Mouse (Mus musculus) liver, embryonic 12.5 days (tissue): ENCODE data around the gene Tceal7. TPM values are rescaled to one million over a fixed set of nuclear protein-coding genes. Genes with fewer than 3 reads are reported as not detected.
"Not testable (repeated sequence)": the region's sequence is repeated elsewhere in the genome, so short reads cannot be mapped to it uniquely, and the experiment has no call there.

Source experiments
- ATAC-seq: fragments of 200-750 bp; cut with Nextera tagmentation; 2 replicates; pipeline ENCODE4 v1.8.0; 2017; ENCODE audit warnings: moderate number of reproducible peaks, mild to moderate bottlenecking, moderate library complexity
- H3K27ac ChIP-seq: fragments of 300-500 bp; sonication (generic); 2 replicates; pipeline ENCODE4 v1.5.1; 2016; ENCODE audit warnings: mild to moderate bottlenecking
- H3K27me3 ChIP-seq: fragments of 300-500 bp; sonication (generic); replicated peaks from 2 replicates; pipeline ENCODE4 v1.6.1; 2016; ENCODE audit warnings: mild to moderate bottlenecking, moderate library complexity
- H3K36me3 ChIP-seq: fragments of 300-500 bp; sonication (generic); 2 replicates; pipeline ENCODE4 v1.6.1; 2016; ENCODE audit warnings: mild to moderate bottlenecking, moderate library complexity
- H3K4me1 ChIP-seq: fragments of 300-500 bp; sonication (generic); 2 replicates; pipeline ENCODE4 v1.6.1; 2016
- H3K4me2 ChIP-seq: fragments of 300-500 bp; sonication (generic); 2 replicates; pipeline ENCODE4 v1.6.1; 2016; ENCODE audit warnings: mild to moderate bottlenecking, moderate library complexity
- H3K4me3 ChIP-seq: fragments of 300-500 bp; sonication (generic); 2 replicates; pipeline ENCODE4 v1.5.1; 2016; ENCODE audit warnings: mild to moderate bottlenecking, moderate library complexity
- H3K9ac ChIP-seq: fragments of 300-500 bp; sonication (generic); 2 replicates; pipeline ENCODE4 v1.6.1; 2016; ENCODE audit warnings: mild to moderate bottlenecking, moderate library complexity
- H3K9me3 ChIP-seq: fragments of 300-500 bp; sonication (generic); replicated peaks from 2 replicates; pipeline ENCODE4 v1.6.1; 2016; ENCODE audit warnings: mild to moderate bottlenecking, moderate library complexity
- WGBS: fragments of 180-500 bp; shearing (Covaris S2); methylation state at CpG from one replicate; pipeline ENCODE4 v1.1.7; 2016; ENCODE audit not compliant: insufficient replicate concordance; 5-methylcytosine and 5-hydroxymethylcytosine counted together
- microRNA-seq: library from miRNA; unstranded; fragments of <30 nt; microRNA quantifications from one replicate; pipeline ENCODE4, GENCODE M21; 2017
- polyA plus RNA-seq: library from polyadenylated mRNA; unstranded; fragments of >200 nt; fragmentation: Nextera tagmentation; extraction: Ambion mirVana; gene quantifications from 2 replicates; pipeline ENCODE4 v1.2.1, GENCODE M21; 2016

Gene Tceal7
- polyA plus RNA-seq, 1 experiment from 2014 or later, result 0.98 TPM

GRCm38 (mm10) chrX:136252023-136252729 is 37.6 kb downstream of the Tceal7 start:
- no peak overlapping the region for H3K9ac ChIP-seq
- no peak overlapping the region for H3K4me3 ChIP-seq
- peaks cover 15% of the 10 kb centered on the region; the same call in 1 of the 2 replicates for H3K4me1 ChIP-seq
- H3K27me3 ChIP-seq, result no peaks in the 10 kb centered on the region
- ATAC-seq, result peak; percentile 89
- H3K36me3 ChIP-seq, result peaks cover 9% of the 10 kb centered on the region; the same call in 1 of the 2 replicates
- 0 out of 2 replicates have a peak overlapping the region, but pooled peaks have one; percentile 30 for H3K27ac ChIP-seq
- peak overlapping the region; percentile 39 for H3K4me2 ChIP-seq
- H3K9me3 ChIP-seq, result no peaks in the 10 kb centered on the region
- 37% methylated on average over 6 of the region's 6 CpGs for WGBS

GRCm38 (mm10) chrX:136267720-136268119 is 53.1 kb downstream of the Tceal7 start:
- no peak overlapping the region for H3K9ac ChIP-seq
- H3K27me3 ChIP-seq, result 0 out of 2 replicates have a peak, but pooled peaks cover 6% of the 10 kb centered on the region
- WGBS, result 66% methylated on average over 5 of the region's 5 CpGs
- ATAC-seq, result no peak
- 0 out of 2 replicates have a peak, but pooled peaks cover 3% of the 10 kb centered on the region for H3K4me1 ChIP-seq
- no peaks in the 10 kb centered on the region for H3K9me3 ChIP-seq
- H3K4me2 ChIP-seq, result no peak overlapping the region
- no peak overlapping the region for H3K27ac ChIP-seq
- no peak overlapping the region for H3K4me3 ChIP-seq
- H3K36me3 ChIP-seq, result peaks cover 7% of the 10 kb centered on the region; the same call in 1 of the 2 replicates

- H3K4me1 ChIP-seq, result 0 out of 2 replicates have a peak, but pooled peaks cover 3% of the 10 kb centered on the region
- no peak overlapping the region for H3K4me2 ChIP-seq
- no peak overlapping the region for H3K4me3 ChIP-seq
- no peak overlapping the region for H3K9ac ChIP-seq
- 71% methylated on average over 4 of the region's 4 CpGs for WGBS
- H3K9me3 ChIP-seq, result no peaks in the 10 kb centered on the region
- peaks cover 7% of the 10 kb centered on the region; the same call in 1 of the 2 replicates for H3K36me3 ChIP-seq
- ATAC-seq, result no peak
- H3K27me3 ChIP-seq, result 0 out of 2 replicates have a peak, but pooled peaks cover 3% of the 10 kb centered on the region
- H3K27ac ChIP-seq, result no peak overlapping the region
These were observed 53.6 kb downstream of the Tceal7 start for GRCm38 (mm10) chrX:136268173-136268572.

- 53% methylated on average over 6 of the region's 30 CpGs for WGBS
- H3K27ac ChIP-seq, H3K4me1 ChIP-seq, H3K9me3 ChIP-seq, H3K27me3 ChIP-seq, H3K36me3 ChIP-seq: not testable (repeated sequence)
- ATAC-seq, result peak; percentile 98
- peak within 1 kb of the TSS; percentile 56 for H3K4me3 ChIP-seq
- H3K4me2 ChIP-seq, result peak within 1 kb of the TSS; percentile 61
- H3K9ac ChIP-seq, result peak within 1 kb of the TSS; percentile 71
These were observed 55.3 kb downstream of the Tceal7 start, which contains the start of gene Bex3 for GRCm38 (mm10) chrX:136269743-136270392. Bex3 (plus strand) TSS chrX:136270253.

GRCm38 (mm10) chrX:136270393-136271111 is 56.0 kb downstream of the Tceal7 start:
- H3K9ac ChIP-seq, result peak overlapping the region; percentile 71
- H3K9me3 ChIP-seq, H3K27me3 ChIP-seq, H3K4me1 ChIP-seq, H3K36me3 ChIP-seq, H3K27ac ChIP-seq: not testable (repeated sequence)
- H3K4me2 ChIP-seq, result peak overlapping the region; percentile 61
- 11% methylated on average over 16 of the region's 60 CpGs for WGBS
- peak; percentile 31 for ATAC-seq
- peak overlapping the region; percentile 56 for H3K4me3 ChIP-seq

GRCm38 (mm10) chrX:136274542-136274941 is 60.0 kb downstream of the Tceal7 start:
- Histone ChIP-seq H3K9ac (no peak overlapping the region), H3K4me2 (no peak overlapping the region), H3K4me3 (no peak overlapping the region), H3K27me3 (peaks cover 4% of the 10 kb centered on the region; the same call in 1 of the 2 replicates), H3K9me3 (no peaks in the 10 kb centered on the region), H3K36me3 (peaks cover 7% of the 10 kb centered on the region; the same call in 1 of the 2 replicates), H3K27ac (no peak overlapping the region), H3K4me1 (0 out of 2 replicates have a peak, but pooled peaks cover 3% of the 10 kb centered on the region)
- WGBS, result 39% methylated on average over 3 of the region's 3 CpGs
- ATAC-seq, result no peak

GRCm38 (mm10) chrX:136275386-136275785 is 60.8 kb downstream of the Tceal7 start:
- Histone ChIP-seq H3K9me3 (no peaks in the 10 kb centered on the region), H3K9ac (no peak overlapping the region), H3K27me3 (peaks cover 4% of the 10 kb centered on the region; the same call in 1 of the 2 replicates), H3K4me3 (no peak overlapping the region), H3K4me1 (0 out of 2 replicates have a peak, but pooled peaks cover 3% of the 10 kb centered on the region), H3K4me2 (no peak overlapping the region), H3K36me3 (peaks cover 7% of the 10 kb centered on the region; the same call in 1 of the 2 replicates), H3K27ac (no peak overlapping the region)
- WGBS, result 34% methylated on average over 3 of the region's 3 CpGs
- ATAC-seq, result no peak

Small RNAs within 50 kb of the gene (microRNA-seq; reads per million reads assigned to microRNA genes)
- not detected for gene Mir6383

Other genes starting within 250 kb of the Tceal7 start
- 35.6 and 38.7 TPM in 2 replicates for gene Arxes2, start 221.0 kb upstream of the Tceal7 start, polyA plus RNA-seq
- 18.0 and 21.2 TPM in 2 replicates for gene Arxes1, start 181.4 kb upstream of the Tceal7 start, polyA plus RNA-seq
- gene Bex2, start 146.5 kb upstream of the Tceal7 start, polyA plus RNA-seq, result 191 and 194 TPM in 2 replicates
- 0.17 and 0.20 TPM in 2 replicates for gene Nxf3, start 129.5 kb upstream of the Tceal7 start, polyA plus RNA-seq
- 201 and 211 TPM in 2 replicates for gene Bex4, start 75.8 kb upstream of the Tceal7 start, polyA plus RNA-seq
- gene Tceal8, start 42.4 kb upstream of the Tceal7 start, polyA plus RNA-seq, result 182 and 192 TPM in 2 replicates
- 5.2 and 5.8 TPM in 2 replicates for gene Tceal5, start 10.9 kb upstream of the Tceal7 start, polyA plus RNA-seq
- 147 and 153 TPM in 2 replicates for gene Bex1, start 734 bp downstream of the Tceal7 start, polyA plus RNA-seq
- gene Tceal9, start 30.3 kb downstream of the Tceal7 start, polyA plus RNA-seq, result 223 and 224 TPM in 2 replicates
- gene Bex3, start 55.5 kb downstream of the Tceal7 start, polyA plus RNA-seq, result 273 and 279 TPM in 2 replicates